Mouse (Mus musculus): Measurements from ENCODE around the gene Msh2. TPM values are rescaled to one million over a fixed set of nuclear protein-coding genes. Genes with fewer than 3 reads are reported as not detected.
A peak's percentile ranks its signal among the peaks of the same experiment; 100 is the strongest.

Msh2 gene
- total RNA-seq, 2 experiments from 2014 or later = 12.8 to 17.1 TPM

DNA sequence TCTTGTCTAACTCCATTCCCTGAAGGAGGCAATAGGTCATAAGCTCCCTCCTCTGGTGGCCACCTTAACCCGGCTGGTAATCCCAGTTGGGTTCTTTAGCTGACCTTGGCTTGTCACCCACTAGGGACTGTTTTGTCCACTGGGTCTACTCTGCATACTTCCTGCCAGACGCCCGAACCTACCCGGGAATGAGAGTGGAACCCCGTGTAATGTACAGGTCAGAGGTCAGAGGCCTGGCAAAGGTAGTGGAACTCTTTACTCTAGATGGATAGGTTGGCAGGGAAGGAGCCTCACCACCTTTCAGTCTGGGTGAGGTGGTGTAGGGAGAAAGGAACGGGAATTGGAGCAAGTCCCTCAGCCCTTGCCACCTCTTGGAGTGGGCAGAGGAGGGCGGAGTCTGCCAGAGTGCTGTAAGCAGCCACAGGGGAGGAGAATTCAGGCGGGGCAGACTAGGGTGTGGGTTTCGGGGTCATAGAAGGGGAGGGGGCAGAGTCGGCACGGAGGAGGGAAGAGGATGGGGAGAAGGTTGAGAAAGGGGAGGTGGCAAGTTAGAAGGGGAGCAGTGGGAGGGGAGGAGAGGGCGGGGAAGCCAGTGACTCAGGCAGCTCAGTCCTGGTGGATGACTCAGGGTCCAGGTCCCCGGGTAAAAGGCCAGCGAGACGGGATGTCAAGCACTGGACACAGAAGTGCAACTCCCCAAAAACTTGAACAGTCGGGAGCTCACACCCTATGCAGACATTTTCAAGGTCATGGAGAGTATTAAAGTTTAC is 27.1 kb downstream of the Msh2 start:
- DNase-seq = no peak
- intact Hi-C loops (cut with DNase I) = no loop called here

DNA sequence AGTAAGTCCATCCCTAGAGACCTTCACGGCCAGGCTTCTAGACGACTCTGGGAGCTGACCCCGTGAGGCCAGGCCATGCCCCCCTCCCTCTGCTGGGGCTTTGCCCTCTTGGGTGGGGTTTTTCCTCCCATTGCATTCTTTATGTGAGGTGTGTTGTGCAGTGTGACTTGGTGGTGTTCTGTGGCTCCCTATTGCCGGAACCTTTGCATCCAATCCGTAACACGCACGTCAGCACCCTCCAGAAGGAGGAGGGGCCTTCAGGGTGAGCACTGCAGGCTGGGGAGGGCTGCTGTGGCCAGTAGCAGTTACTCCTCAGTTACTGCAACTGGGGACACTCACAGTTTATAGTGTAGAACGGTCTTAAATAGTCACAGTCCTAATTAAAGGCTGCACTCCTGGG is 28.0 kb downstream of the Msh2 start:
- DNase-seq = no peak
- intact Hi-C loops (cut with DNase I) = no loop called here

DNA sequence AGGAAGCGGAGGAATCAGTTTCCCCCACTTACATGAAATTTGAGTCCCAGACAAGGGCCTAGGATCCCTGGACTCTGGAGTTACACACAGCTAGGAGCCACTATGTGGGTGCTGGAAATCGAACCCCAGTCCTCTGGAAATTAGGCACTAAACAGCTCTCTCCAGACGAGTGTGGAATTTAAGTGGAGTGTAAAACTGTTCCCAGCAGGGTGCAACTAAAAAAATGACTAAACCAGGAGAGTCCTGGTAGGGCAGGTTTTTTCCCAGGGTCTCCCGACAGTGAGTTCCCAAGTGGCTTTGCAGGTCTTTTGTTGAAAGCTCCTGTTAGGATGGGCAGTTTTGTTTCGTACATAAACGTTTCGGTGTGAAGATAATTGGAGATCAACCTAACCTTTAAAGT is 52.6 kb downstream of the Msh2 start:
- intact Hi-C loops (cut with DNase I) = no loop called here
- no peak for DNase-seq

DNA sequence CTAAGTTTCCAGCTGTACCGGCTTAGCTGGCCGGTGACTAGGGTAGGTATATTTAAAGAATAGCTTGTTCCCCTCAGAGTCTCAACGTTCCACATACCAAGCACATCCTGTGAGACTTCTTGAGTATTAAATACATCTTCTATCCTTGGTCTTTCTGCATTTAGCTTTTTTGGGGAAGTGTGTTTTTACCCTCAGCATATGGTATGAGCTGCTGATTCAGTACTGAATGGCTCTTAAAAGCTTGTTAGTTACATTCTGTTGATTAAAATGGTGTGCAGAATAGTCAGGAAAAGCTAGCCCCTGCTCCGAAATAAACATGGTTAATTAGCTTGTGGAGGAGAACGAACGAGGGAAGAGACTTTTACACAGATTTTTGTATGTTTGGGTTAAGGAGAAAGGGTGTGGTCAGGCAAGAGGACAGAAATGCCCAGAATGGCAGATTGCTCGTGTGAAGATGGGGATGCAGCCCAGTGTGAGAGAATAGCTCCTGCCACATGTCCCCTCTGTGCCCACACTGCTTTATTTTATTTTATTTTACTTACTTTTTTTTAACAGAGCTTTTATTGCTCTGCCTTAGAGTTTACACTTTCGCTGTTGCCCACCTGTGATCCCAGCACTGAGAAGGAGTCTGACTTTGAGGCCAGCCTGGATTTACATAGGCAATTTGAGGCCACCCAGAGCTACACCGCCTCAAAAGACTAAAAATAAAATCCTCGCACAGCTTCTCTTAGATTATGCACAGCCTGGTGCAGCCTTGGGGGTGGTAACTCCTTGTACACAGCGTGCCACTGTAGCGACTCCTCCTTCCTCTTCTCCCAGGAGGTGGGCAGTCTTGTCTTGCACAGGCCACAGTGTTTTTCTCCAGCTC is 54.6 kb downstream of the Msh2 start:
- DNase-seq = no peak
- intact Hi-C loops (cut with DNase I) = no loop called here

DNA sequence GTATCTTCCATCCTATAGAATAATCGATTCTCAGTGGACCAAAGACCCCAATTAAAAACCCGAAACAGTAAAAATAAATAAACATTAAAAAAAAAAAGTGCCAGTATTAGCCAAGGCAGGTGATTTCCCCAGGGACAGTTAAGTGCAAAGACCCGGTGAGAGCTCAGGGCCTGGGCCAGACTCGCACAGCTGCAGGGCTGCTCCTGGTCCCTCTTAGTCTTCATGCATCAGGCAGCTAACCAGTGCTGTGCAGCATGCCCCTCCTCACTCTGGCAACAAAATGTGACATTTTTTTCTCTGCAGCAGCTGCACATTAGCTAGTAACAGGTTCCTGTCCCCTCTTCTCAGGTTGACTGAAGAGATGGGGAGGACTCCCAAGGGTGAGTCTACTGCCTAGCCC is 59.8 kb downstream of the Msh2 start:
- intact Hi-C loops (cut with DNase I) = no loop called here

DNA sequence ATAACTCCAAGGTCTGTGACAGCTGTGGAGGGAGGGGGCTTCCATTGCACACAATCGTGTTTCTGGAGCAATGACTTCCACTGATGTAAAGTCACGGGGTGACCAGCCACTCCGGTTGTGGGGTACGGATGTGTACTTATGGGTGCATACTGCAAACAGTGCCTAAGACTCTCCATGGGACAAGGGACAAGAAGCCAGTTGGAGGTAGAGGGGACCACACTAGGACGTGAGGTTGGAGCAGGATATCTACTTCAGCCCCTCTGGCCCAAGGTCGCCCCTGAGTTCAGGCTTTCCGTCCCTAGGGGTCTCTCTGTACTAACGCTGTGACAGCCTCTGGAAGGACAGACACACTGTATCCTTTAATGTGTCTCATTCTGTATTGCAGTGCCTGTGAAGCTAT is 62.3 kb downstream of the Msh2 start:
- no peak for DNase-seq
- intact Hi-C loops (cut with DNase I) = no loop called here

More for the DNA sequence above, 59.8 kb downstream of the Msh2 start:
- DNase-seq = no peak

DNA sequence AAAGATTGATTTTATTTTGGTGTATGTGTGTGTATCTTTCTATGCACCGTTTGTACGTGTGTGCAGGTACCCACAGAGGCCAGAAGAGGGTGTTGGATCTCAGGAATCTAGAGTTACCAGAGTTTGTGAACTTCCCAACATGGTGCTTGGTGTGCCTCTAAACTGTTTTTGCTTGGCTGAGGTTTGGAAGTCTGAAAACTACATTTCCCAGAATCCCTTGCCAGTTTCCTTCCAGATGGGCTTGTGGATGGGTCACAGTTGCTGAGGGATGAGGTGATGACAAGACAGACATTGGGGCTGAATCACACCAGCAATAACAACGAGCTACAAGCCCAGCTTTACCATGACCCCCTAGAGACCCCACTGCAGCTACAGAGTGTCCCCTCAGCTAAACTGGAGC is 65.0 kb downstream of the Msh2 start:
- intact Hi-C loops (cut with DNase I) = no loop called here

DNA sequence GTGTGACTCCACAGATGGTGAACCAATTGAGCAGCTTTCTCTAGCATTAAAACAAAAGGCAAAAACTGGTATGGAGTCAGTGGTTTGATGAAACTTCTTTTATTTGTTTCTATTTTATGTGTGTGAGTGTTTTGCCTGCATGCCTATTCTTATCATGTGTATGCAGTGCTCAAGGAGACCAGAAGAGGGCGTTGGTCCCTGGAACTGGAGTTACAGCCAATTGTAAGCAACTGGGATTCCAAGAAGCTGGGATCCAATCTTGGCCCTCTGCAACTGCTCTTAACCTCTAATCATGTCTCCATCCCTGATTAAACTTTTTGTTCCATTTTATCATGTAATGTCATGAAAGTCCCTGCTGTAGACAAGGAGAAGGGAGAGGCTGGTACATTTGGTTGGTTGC is 67.7 kb downstream of the Msh2 start:
- DNase-seq = no peak
- intact Hi-C loops (cut with DNase I) = no loop called here

More for the DNA sequence above, 65.0 kb downstream of the Msh2 start:
- DNase-seq = no peak

DNA sequence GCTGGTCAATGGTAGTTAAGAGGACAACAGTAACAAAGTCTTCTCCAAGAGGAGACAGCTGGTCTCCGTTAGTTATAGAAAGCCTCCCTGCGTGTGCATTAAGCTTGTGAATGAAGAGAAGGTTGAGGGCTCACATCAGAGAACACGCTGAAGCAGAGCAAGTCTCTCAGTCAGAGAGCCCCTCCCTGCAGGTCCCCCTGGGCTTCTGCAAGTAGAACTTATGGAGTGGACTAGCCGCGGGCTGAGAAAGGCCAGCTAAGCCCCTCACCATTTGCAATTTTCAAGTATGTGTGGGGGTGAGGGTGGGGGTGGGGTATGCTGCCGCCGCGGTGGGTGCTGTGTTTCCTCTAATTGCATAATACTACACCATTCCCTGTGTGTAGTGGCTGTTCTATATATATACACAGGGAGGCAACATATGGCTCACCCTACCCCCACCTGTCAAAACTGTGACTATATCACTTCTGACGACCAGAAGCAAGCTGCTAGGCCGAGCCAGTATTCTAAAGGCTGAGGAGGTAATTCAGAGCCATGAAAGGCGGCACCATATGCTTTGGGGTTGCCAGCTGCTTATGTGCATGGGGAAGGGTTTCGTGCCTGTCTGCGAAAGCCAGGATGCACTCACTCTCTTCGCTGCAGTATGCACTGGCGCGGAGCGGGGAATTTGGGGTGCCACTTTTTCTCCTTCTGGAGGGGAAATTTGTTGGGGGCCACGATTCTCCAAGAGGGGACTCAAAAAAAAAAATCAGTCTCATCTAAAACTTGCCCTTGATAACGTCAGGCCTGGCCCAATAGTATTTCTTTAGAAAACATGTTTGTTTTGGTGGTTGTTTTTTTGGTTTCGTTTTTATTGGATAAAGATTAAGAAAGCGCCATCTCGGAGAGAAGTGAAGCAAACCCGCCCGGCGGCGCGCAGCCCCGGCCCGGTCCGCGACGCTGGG is 73.1 kb downstream of the Msh2 start:
- no peak for DNase-seq
- intact Hi-C loops (cut with DNase I) = no loop called here

DNA sequence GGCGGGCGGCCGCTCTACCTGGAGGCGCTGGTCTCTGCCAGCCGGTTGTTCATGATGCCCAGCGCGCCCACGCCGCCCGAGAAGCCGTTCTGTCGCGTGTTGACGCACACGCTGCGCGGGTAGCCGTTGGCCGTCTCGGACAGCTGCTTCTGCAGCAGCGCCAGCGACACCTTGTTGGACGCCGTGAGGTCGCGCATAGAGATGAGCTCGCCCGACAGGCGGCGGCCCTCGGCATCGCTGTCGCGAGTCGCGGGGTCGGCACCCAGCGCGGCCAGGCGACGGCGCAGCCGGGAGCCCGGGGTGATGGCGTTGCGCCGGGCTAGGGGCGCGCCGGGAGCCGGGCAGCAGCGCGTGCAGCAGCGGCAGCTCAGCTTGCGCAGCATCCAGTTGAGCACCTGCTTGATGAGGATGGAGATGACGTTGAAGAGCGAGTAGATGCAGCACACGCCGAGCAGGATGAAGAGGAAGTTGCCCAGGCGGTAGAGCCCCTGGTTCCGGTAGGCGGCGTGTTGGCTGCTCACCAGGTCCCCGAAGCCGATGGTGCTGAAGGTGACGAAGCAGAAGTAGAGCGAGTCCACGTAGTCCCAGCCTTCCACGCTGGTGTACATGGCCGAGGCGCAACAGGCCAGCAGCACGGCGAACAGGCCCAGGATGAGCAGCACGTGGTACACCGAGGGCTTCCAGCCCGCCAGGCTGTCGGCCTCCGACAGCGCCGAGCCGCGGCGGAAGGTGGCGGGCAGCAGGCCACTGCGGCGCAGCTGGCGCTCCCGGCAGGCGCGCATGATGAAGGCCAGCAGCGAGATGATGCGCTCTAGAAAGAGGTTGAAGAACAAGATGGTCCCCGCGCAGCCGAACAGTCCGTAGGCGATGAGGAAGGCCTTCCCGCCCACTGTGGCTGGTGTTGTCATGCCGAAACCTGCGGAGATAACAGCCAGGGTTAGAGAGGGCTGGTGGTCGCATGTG is 74.1 kb downstream of the Msh2 start:
- peak; percentile 14 for DNase-seq
- intact Hi-C loops (cut with DNase I) = no loop called here

DNA sequence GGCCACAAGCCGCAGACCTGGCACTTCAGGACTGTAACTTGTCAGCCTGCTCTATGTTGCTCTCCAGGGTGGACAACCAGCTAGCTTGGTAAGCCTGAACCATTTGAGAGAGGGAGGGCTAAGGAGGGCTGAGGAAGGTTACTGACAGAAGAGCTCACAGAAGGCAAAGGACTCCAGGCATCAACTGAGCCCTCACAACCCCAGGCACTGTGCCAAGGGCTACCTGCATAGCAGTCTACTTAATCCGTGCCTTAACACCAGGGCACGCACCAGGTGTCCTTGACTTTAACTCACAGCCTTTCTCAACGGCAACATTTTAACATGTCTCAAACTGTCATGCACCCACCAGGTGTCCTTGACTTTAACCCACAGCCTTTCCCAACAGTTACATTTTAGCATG is 88.2 kb downstream of the Msh2 start:
- intact Hi-C loops (cut with DNase I) = no loop called here
- DNase-seq = no peak

DNA sequence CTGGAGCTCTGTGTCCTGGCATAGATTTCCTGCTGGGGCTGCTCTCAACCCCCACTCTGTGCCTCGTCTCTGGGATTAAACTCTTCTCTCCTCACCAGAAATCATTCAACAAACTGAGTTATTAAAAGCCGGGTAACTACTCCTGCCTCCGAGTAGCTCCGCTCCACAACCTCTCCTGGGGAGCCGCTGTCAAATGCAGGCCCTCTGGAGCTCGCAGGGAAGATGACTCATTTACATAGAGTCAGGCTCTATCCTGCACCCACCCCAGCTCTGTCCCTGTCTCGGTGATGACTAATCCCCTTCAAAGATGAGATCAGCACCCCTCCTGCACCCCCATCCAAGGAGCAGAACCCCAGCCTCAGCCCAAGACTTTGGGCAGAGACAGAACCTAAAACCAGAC is 91.0 kb downstream of the Msh2 start:
- intact Hi-C loops (cut with DNase I) = no loop called here
- no peak for DNase-seq

DNA sequence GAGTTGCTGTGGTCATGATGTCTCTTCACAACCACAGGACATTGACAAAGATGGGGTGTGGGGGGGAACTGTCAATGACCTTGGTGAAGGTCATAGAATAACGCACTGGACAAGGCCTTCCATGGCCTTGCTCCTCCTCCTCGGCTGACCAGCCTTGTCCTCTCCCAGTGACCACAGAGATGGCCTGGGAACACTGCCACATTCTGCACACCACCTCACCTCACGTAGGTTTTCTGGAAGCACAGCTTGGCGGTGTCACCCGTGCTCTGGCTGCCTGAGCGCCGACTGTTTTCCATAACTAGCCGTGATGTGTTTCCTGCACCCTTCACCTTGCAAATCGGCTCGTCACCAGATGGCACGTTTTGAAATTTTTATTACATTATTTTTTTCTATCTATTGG is 92.9 kb downstream of the Msh2 start:
- no peak for DNase-seq
- intact Hi-C loops (cut with DNase I) = no loop called here

DNA sequence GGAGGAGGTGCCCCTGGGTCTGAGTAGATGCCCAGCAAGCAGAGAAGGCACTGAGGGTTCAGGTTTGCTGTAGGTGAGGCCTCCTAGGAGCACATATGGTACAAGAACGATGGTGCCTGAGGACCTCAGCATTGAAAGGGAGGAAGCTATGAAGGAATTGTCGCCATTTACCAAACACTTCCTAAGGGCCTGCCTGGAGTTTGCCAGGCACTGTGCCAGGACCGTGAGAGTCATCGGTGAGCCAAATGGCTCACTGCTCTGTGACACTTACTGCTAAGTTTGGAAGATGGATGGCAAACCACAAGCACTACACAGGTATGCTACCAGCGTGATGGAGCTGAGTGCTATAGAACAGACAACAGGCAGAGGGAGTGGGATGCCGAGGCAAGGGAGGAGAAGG is 94.8 kb downstream of the Msh2 start:
- no peak for DNase-seq
- intact Hi-C loops (cut with DNase I) = no loop called here

DNA sequence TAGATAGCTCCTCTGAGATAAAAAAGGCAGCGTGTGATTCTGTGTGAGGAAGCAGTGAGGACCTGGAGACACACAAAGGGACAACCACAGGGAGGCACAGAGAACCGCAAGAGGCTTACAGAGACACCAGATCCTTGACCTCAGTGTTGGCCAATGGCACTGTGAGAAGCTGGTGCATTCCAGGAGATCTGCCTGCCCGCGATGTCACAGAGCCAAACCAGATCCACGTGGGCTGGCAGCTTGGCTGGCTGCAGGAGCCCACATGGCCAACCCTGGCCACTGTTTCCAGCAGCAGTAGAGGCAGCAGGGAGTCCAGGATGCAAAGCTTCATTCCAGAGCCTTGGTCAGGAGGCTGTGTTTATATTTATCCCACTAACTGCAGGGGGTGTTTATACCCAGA is 98.6 kb downstream of the Msh2 start:
- intact Hi-C loops (cut with DNase I) = no loop called here
- DNase-seq = no peak

DNA sequence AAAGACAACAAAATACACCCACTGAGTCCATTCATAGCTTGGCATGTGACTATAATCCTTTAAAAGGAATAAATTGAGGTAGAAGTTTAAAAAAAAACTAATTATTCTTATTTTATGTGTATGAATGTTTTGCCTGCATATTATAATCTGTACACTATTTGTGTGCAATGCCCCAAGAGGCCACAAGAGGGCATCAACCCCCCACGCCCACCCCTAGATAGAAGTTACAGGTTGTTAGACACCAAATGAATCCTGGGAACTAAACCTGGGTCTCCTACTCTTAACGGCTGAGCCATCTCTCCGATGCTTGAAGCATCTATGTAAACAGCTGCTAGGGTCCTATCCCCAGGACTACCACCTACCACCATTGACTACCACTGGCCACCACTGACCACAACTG is 101.0 kb downstream of the Msh2 start:
- DNase-seq = no peak
- intact Hi-C loops (cut with DNase I) = no loop called here
